Mouse (Mus musculus): ENCODE results near the gene Nav2.

- TF ChIP-seq CTCF (IDR thresholded peaks at IDR 0.05; ENCODE audit: low read depth) = no peak
- no peak for TF ChIP-seq EP300 (optimal IDR thresholded peaks at IDR 0.05)
Observed at GRCm38 (mm10) chr7:48965796-48966512, 57.4 kb downstream of the Nav2 start.
